Mouse (Mus musculus) intestine, postnatal 0 days (tissue): ENCODE results near the gene Oprm1. TPM values are rescaled to one million over a fixed set of nuclear protein-coding genes. Genes with fewer than 3 reads are reported as not detected.

ENCODE experiments used
- ATAC-seq: fragments of 200-750 bp; cut with Nextera tagmentation; 2 replicates; pipeline ENCODE4 v1.8.0; 2017; ENCODE audit warnings: mild to moderate bottlenecking, moderate TSS enrichment, moderate library complexity
- H3K27ac ChIP-seq: fragments of 300-500 bp; sonication (generic); 2 replicates; pipeline ENCODE4 v1.5.1; 2014; ENCODE audit warnings: mild to moderate bottlenecking, low read depth, low read length, moderate library complexity
- H3K27me3 ChIP-seq: fragments of 300-500 bp; sonication (generic); replicated peaks from 2 replicates; pipeline ENCODE4 v1.6.1; 2014; ENCODE audit warnings: low read length, mixed read lengths; ENCODE audit not compliant: control insufficient read depth, insufficient read depth
- H3K36me3 ChIP-seq: fragments of 300-500 bp; sonication (generic); 2 replicates; pipeline ENCODE4 v1.6.1; 2014; ENCODE audit warnings: mild to moderate bottlenecking, moderate library complexity; ENCODE audit not compliant: control insufficient read depth, insufficient read depth
- H3K4me1 ChIP-seq: fragments of 300-500 bp; sonication (generic); replicated peaks from 2 replicates; pipeline ENCODE4 v1.6.1; 2014; ENCODE audit warnings: antibody characterized with exemption, low read length, mixed read lengths; ENCODE audit not compliant: control insufficient read depth, insufficient read depth
- H3K4me2 ChIP-seq: fragments of 300-500 bp; sonication (generic); replicated peaks from 2 replicates; pipeline ENCODE4 v1.6.1; 2014; ENCODE audit warnings: low read depth, mild to moderate bottlenecking, moderate library complexity
- H3K4me3 ChIP-seq: fragments of 300-500 bp; sonication (generic); 2 replicates; pipeline ENCODE4 v1.5.1; 2014; ENCODE audit warnings: low read depth, low read length
- H3K9ac ChIP-seq: fragments of 300-500 bp; sonication (generic); 2 replicates; pipeline ENCODE4 v1.6.1; 2014; ENCODE audit warnings: mild to moderate bottlenecking, low read depth, low read length
- H3K9me3 ChIP-seq: fragments of 300-500 bp; sonication (generic); 2 replicates; pipeline ENCODE4 v1.6.1; 2016; ENCODE audit warnings: mixed run types; ENCODE audit not compliant: control insufficient read depth
- CTCF ChIP-seq: sonication (generic); IDR thresholded peaks from 2 replicates; pipeline ENCODE4 v1.5.1; 2016; ENCODE audit warnings: low read depth, mild to moderate bottlenecking, control low read depth, antibody characterized with exemption, moderate library complexity
- WGBS: fragments of 180-500 bp; shearing (Covaris S2); extraction: QIAGEN DNeasy Blood & Tissue Kit; methylation state at CpG from one replicate; pipeline ENCODE4 v1.1.7; 2014; 5-methylcytosine and 5-hydroxymethylcytosine counted together
- polyA plus RNA-seq: library from polyadenylated mRNA; unstranded; fragments of >200 nt; fragmentation: Nextera tagmentation; extraction: Ambion mirVana; gene quantifications from 2 replicates; pipeline ENCODE4 v1.2.1, GENCODE M21; 2015

Gene Oprm1
- polyA plus RNA-seq, 1 experiment from 2014 or later, result 0.29 TPM

DNA sequence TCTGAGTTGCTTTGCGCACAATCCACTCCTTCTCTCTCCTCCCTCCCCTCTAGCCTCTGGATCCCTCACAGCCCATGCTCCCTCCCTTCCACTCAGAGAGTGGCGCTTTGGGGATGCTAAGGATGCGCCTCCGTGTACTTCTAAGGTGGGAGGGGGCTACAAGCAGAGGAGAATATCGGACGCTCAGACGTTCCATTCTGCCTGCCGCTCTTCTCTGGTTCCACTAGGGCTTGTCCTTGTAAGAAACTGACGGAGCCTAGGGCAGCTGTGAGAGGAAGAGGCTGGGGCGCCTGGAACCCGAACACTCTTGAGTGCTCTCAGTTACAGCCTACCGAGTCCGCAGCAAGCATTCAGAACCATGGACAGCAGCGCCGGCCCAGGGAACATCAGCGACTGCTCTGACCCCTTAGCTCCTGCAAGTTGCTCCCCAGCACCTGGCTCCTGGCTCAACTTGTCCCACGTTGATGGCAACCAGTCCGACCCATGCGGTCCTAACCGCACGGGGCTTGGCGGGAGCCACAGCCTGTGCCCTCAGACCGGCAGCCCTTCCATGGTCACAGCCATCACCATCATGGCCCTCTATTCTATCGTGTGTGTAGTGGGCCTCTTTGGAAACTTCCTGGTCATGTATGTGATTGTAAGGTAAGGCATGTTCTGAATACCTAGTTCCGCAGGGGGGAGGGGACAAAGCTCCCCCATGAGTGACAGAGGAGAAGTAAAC is 30.4 kb downstream of the Oprm1 start:
- WGBS, result 6% methylated on average over 25 of the region's 25 CpGs
- no peak for ATAC-seq
- Histone ChIP-seq H3K4me1 (no peaks in the 10 kb centered on the region), H3K9me3 (no peaks in the 10 kb centered on the region), H3K4me3 (no peak overlapping the region), H3K4me2 (no peak overlapping the region), H3K27me3 (no peaks in the 10 kb centered on the region), H3K27ac (no peak overlapping the region), H3K36me3 (no peaks in the 10 kb centered on the region), H3K9ac (no peak overlapping the region)
- TF ChIP-seq CTCF, result no peak

DNA sequence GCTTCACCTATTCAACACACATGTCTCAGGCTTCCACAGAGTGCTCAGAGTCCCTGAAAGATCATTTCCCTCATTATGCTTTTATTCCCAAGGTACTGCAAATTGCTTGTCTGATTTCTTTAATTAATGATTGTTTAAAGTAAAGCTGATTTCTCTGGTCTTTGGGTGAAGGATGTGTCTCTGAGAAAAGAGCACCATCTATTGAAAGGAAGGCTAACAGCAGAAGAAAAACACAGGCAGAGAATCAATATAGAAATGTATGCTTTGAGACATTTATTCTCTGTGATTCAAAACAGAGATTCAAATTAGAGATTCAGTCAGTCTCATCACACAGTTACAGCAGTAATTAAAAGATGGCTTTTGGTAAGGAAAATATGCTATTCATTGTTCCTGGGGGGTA is 31.9 kb downstream of the Oprm1 start:
- TF ChIP-seq CTCF, result no peak

DNA sequence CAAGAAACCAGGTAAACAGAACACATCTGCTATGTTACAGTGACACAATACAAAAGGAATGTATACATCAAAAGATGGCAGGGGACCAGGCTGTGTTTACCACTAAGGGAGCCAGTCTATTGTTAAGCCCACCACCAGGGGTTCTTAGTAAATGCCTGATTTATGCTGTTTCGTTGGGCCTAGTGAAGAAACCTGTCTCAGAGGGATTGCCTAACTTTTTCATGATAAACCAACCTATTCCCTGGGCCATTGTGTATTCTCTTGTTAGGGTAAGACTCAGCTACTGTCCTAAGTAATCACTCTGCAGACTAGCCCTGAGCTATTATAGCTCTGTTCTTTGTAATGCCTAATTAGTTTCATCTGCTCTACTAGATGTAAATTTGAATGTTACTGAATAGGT is 62.3 kb downstream of the Oprm1 start:
- TF ChIP-seq CTCF, result no peak
- 31% methylated on average over 1 of the region's 1 CpGs for WGBS
- Histone ChIP-seq H3K4me1 (no peaks in the 10 kb centered on the region), H3K4me2 (no peak overlapping the region), H3K4me3 (no peak overlapping the region), H3K27ac (no peak overlapping the region), H3K9ac (no peak overlapping the region), H3K9me3 (no peaks in the 10 kb centered on the region), H3K36me3 (no peaks in the 10 kb centered on the region), H3K27me3 (no peaks in the 10 kb centered on the region)
- ATAC-seq, result no peak

More for the DNA sequence above, 31.9 kb downstream of the Oprm1 start:
- Histone ChIP-seq H3K9ac (no peak overlapping the region), H3K27ac (no peak overlapping the region), H3K4me2 (no peak overlapping the region), H3K4me3 (no peak overlapping the region), H3K36me3 (no peaks in the 10 kb centered on the region), H3K27me3 (no peaks in the 10 kb centered on the region), H3K4me1 (no peaks in the 10 kb centered on the region), H3K9me3 (no peaks in the 10 kb centered on the region)
- ATAC-seq, result no peak

DNA sequence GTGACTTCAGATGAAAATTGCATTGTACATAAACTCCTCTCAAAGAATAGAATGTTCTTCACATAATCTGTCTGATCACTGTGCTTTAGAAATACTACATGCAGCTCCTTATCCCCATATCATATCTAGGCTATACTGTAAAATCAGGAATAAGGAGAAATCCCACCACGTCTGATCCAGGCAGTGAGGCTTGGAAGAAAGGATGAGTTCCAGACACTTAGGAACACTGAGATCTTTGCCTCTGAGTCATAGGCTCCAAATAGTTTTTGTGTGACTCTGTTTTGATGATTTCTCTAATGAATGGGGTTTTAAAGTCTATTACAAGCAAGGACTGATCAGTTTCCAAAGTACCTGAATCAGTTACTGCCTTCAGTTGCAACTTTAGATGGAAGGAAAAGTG is 83.9 kb downstream of the Oprm1 start:
- no peaks in the 10 kb centered on the region for H3K4me1 ChIP-seq
- TF ChIP-seq CTCF, result no peak
- H3K4me2 ChIP-seq, result no peak overlapping the region
- H3K27ac ChIP-seq, result no peak overlapping the region
- no peaks in the 10 kb centered on the region for H3K9me3 ChIP-seq
- WGBS, result 60% methylated on average over 1 of the region's 1 CpGs
- no peak overlapping the region for H3K9ac ChIP-seq
- ATAC-seq, result no peak
- H3K27me3 ChIP-seq, result no peaks in the 10 kb centered on the region
- H3K4me3 ChIP-seq, result no peak overlapping the region
- H3K36me3 ChIP-seq, result no peaks in the 10 kb centered on the region

DNA sequence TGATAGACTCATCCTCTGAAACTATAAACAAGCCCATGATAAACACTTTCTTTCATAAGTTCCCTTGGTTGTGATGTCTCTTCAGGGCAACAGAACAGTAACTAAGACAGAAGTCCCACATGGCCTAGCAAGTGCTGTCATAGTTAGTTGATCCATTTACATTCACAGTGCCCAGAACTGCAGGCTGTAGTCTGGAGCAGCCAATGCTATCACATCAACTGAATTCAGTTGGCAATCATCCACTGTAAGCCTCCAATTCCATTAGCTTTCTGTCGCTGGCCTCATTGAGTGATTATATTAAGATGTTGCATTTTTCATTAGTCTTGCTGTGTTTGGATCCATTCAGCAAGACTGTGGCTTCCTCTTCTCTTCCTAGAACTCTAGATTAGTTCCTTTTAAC is 88.0 kb downstream of the Oprm1 start:
- TF ChIP-seq CTCF, result no peak
- H3K27ac ChIP-seq, result no peak overlapping the region
- no peaks in the 10 kb centered on the region for H3K27me3 ChIP-seq
- WGBS, result 91% methylated on average over 1 of the region's 1 CpGs
- no peak overlapping the region for H3K4me3 ChIP-seq
- no peaks in the 10 kb centered on the region for H3K4me1 ChIP-seq
- ATAC-seq, result no peak
- no peak overlapping the region for H3K9ac ChIP-seq
- H3K9me3 ChIP-seq, result no peaks in the 10 kb centered on the region
- H3K4me2 ChIP-seq, result no peak overlapping the region
- no peaks in the 10 kb centered on the region for H3K36me3 ChIP-seq

DNA sequence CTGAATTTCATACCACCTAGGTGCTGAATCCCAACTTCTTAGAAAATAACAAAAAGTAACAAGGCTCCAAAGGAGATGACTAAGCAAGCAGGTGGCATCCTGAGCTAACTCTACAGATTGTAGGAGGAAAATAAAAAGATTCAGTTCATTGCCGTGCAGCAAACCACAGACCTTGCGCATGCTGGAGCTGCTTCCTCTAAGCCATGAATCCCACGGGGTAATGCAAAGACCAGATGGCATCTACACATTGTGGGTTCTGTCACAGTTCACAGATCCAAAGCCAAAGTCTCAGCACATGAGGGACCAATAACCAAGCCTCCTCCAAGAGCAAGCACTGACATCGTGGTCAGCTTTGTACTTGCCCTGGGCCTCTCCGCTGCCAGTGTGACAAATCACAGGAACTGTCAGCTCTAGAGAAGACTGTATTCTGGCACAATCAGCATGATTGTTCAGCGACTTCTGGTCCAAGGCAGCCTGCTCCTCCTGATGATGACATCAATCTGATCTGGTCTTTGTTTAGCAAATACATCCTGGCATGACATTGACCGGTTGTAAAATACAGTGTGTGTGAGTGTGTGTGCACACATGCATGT is 90.0 kb downstream of the Oprm1 start:
- Histone ChIP-seq H3K4me1 (no peaks in the 10 kb centered on the region), H3K27ac (no peak overlapping the region), H3K27me3 (no peaks in the 10 kb centered on the region), H3K36me3 (no peaks in the 10 kb centered on the region), H3K4me2 (no peak overlapping the region), H3K4me3 (no peak overlapping the region), H3K9ac (no peak overlapping the region), H3K9me3 (no peaks in the 10 kb centered on the region)
- WGBS, result 61% methylated on average over 7 of the region's 7 CpGs
- TF ChIP-seq CTCF, result no peak
- ATAC-seq, result no peak
